Mouse (Mus musculus) ES-CJ7 (cell line): ENCODE measurements at regions not wholly inside any gene's neighbourhood (a gene's known extent, or its start where the extent isn't known, plus 50 kb on each side); places are given as distances from the start of the nearest gene placed in this dataset.
"Not testable (repeated sequence)": the region's sequence is repeated elsewhere in the genome, so short reads cannot be mapped to it uniquely, and the experiment has no call there.

ENCODE experiments used
- DNase-seq: peaks from one replicate; pipeline ENCODE4 v3.0.0; 2011; ENCODE audit warnings: low read depth, low spot score

GRCm38 (mm10) chr12:104637046-104638032, 114.4 kb downstream of the Dicer1 start:
- peak; percentile 13 for DNase-seq

GRCm38 (mm10) chr12:104636474-104636873, 115.3 kb downstream of the Dicer1 start:
- DNase-seq, result no peak

GRCm38 (mm10) chr12:104634818-104635217, 116.9 kb downstream of the Dicer1 start:
- no peak for DNase-seq

- DNase-seq, result no peak
Measured at GRCm38 (mm10) chr12:104630590-104630989, 121.2 kb downstream of the Dicer1 start.

GRCm38 (mm10) chr12:104629449-104629848, 122.3 kb downstream of the Dicer1 start:
- DNase-seq, result no peak

GRCm38 (mm10) chr12:104626054-104626453, 125.7 kb downstream of the Dicer1 start:
- DNase-seq, result no peak

GRCm38 (mm10) chr12:104623896-104624685, 127.7 kb downstream of the Dicer1 start:
- DNase-seq, result no peak

- peak; percentile 94 for DNase-seq
Measured at GRCm38 (mm10) chr12:104617111-104617725, 134.5 kb downstream of the Dicer1 start.

GRCm38 (mm10) chr12:104614240-104614639, 137.5 kb downstream of the Dicer1 start:
- DNase-seq, result peak; percentile 75

GRCm38 (mm10) chr12:104609767-104610166, 136.6 kb upstream of the Gsc start:
- no peak for DNase-seq

- not testable (repeated sequence) for DNase-seq
Measured at GRCm38 (mm10) chr12:104608956-104609355, 135.8 kb upstream of the Gsc start.

GRCm38 (mm10) chr12:104607410-104607809, 134.3 kb upstream of the Gsc start:
- DNase-seq, result no peak

- DNase-seq, result no peak
Measured at GRCm38 (mm10) chr12:104605535-104606399, 132.6 kb upstream of the Gsc start.

- DNase-seq, result peak; percentile 69
Measured at GRCm38 (mm10) chr12:104598056-104598455, 124.9 kb upstream of the Gsc start.

GRCm38 (mm10) chr12:104593526-104594155, 120.5 kb upstream of the Gsc start:
- no peak for DNase-seq

- DNase-seq, result no peak
Measured at GRCm38 (mm10) chr12:104592791-104593525, 119.8 kb upstream of the Gsc start.

- no peak for DNase-seq
Measured at GRCm38 (mm10) chr12:104591571-104591970, 118.4 kb upstream of the Gsc start.

GRCm38 (mm10) chr12:104590291-104590690, 117.2 kb upstream of the Gsc start:
- DNase-seq, result no peak

GRCm38 (mm10) chr12:104584408-104584807, 111.3 kb upstream of the Gsc start:
- no peak for DNase-seq

GRCm38 (mm10) chr12:104580796-104581195, 107.7 kb upstream of the Gsc start:
- DNase-seq, result no peak
